Mouse (Mus musculus) c-Kit-negative CD71-positive TER-119-positive erythroid progenitor cells, embryonic 14.5 days (primary cell): ENCODE data around the gene Yars.

Experiments
- DNase-seq: peaks from one replicate; pipeline ENCODE4 v3.0.0-alpha.2; 2013; ENCODE audit warnings: low read depth, low spot score

Gene Yars

GRCm38 (mm10) chr4:129250759-129251481, 61.4 kb downstream of the Yars start:
- DNase-seq: no peak

- DNase-seq: no peak
Observed at GRCm38 (mm10) chr4:129251482-129252125, 62.0 kb downstream of the Yars start.

- no peak for DNase-seq
Observed at GRCm38 (mm10) chr4:129252492-129252891, 62.9 kb downstream of the Yars start.

GRCm38 (mm10) chr4:129254571-129254970, 65.0 kb downstream of the Yars start:
- no peak for DNase-seq

- no peak for DNase-seq
Observed at GRCm38 (mm10) chr4:129256450-129257380, 67.2 kb downstream of the Yars start.

GRCm38 (mm10) chr4:129259101-129259500, 69.5 kb downstream of the Yars start:
- DNase-seq: no peak

- DNase-seq: no peak
Observed at GRCm38 (mm10) chr4:129260678-129261077, 71.1 kb downstream of the Yars start.

- no peak for DNase-seq
Observed at GRCm38 (mm10) chr4:129261196-129261595, 71.6 kb downstream of the Yars start, which contains the start of gene C77080. Gene C77080, minus strand, starts transcription at chr4:129261404.

GRCm38 (mm10) chr4:129263225-129264021, 73.9 kb downstream of the Yars start:
- peak; percentile 63 for DNase-seq

- no peak for DNase-seq
Observed at GRCm38 (mm10) chr4:129266191-129266590, 76.6 kb downstream of the Yars start.

GRCm38 (mm10) chr4:129266821-129267220, 77.3 kb downstream of the Yars start:
- no peak for DNase-seq

GRCm38 (mm10) chr4:129268698-129269097, 79.1 kb downstream of the Yars start:
- DNase-seq: no peak
